Mouse (Mus musculus) kidney, postnatal 36 days (tissue): Measurements from ENCODE around the gene Akap4.

Experiments used
- DNase-seq, 2 experiments: peaks; one replicate each; pipeline ENCODE4 v3.0.0; 2021 to 2022; ENCODE audit warnings: mixed read lengths in 2 of 2

Akap4 gene

GRCm38 (mm10) chrX:7067219-7067618 is at the start of gene Akap4:
Gene Akap4 (plus strand): TSS chrX:7067519.
- DNase-seq = no peak

GRCm38 (mm10) chrX:7041519-7041918 is 25.8 kb upstream of the Akap4 start, which contains the start of gene Ccnb3:
Gene Ccnb3 (minus strand): TSS chrX:7041619.
- DNase-seq = no peak

- no peak for DNase-seq
These were observed 10.3 kb upstream of the Akap4 start for GRCm38 (mm10) chrX:7057056-7057455.

- DNase-seq = no peak
These were observed 9.7 kb upstream of the Akap4 start for GRCm38 (mm10) chrX:7057634-7058033.

GRCm38 (mm10) chrX:7064109-7064508 is 3.2 kb upstream of the Akap4 start:
- DNase-seq = no peak

GRCm38 (mm10) chrX:7068002-7068401 is 683 bp downstream of the Akap4 start:
- DNase-seq = no peak

- no peak for DNase-seq
These were observed 12.6 kb downstream of the Akap4 start for GRCm38 (mm10) chrX:7079820-7080429.

- no peak for DNase-seq
These were observed 18.6 kb downstream of the Akap4 start for GRCm38 (mm10) chrX:7085878-7086277.

- DNase-seq = no peak
These were observed 23.0 kb downstream of the Akap4 start for GRCm38 (mm10) chrX:7090323-7090722.

- no peak for DNase-seq
These were observed 35.0 kb downstream of the Akap4 start for GRCm38 (mm10) chrX:7102280-7102679.

- no peak for DNase-seq
These were observed 47.6 kb downstream of the Akap4 start for GRCm38 (mm10) chrX:7114885-7115284.

GRCm38 (mm10) chrX:7121618-7122280 is 54.4 kb downstream of the Akap4 start:
- no peak for DNase-seq
